Mouse (Mus musculus): ENCODE data around the gene C2cd4d.

The C2cd4d gene

DNA sequence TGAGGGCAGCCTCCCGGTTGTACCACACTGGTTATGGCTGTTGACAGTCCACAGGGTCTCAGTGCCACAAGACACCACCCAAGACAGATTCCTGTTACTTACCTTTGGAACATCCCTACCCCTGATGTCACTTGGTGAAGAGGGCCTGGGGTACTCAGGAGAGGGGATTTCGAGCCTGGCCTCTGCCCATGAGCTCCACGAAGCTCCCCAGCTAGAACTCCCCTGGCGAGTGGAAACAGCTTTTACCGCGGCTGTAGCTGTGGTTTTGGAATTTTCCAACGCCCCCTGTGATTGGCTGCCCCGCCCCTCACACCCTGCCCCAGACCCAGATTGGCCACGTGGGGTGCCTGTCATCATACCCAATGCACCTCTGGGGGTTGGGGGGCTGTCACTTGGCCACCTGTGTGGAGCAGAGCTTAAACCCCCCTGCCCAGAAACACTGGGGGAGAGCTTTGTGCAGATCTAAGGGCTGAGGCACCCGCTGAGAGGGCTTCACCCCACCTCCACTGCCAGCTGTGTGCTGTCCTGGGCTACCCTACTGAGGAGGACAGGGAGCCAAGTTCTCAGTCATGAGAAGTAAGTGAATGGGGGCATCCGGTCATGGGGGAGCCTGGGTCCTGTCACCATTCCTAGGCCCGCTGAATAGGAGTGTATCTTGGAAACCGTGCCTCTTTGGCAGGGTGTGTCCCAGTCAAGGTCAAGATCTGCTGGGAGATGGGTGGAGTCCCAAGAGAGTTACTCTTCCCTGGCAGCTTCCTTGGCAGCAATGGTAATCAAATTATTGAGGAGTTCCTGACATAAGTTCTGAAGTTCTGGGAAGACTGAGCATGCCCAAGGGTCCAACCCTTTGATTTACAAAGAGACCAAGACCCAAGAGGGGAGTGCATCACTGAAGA lies 15.0 kb downstream of the C2cd4d start:
- peak; percentile 87 for DNase-seq

DNA sequence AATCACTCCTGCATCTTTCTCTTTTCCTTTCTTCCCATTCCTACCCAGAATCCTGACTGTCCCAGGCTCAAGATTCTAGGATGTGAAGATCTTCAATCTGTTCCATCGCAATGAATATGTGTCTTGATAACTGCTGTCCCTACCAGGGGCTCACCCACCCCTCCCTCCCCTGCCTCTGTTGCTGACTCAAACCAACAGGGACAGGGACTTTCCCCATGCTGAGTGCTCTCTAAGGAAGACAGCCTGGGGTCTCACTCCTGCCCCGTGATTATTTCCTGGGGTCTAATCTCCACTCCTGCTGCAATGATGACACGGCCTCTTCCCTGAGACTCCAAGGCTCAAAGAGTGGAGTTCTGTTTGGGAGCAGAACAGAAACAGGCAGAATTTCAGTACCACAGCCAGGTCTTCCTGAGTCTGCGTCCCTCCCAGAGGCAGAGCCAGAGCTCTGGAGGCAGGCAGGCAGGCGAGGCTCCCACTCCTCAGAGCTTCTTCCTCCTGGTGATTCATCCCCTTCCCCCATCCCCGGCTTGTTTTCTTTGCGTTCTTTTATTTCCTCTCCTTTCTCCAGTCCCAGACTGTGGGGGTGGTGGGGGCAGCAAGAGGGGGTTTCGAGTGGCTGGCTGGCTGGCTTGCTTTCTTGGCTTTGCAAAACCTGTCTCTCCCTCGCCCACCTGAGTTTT lies 17.7 kb downstream of the C2cd4d start:
- no peak for DNase-seq

DNA sequence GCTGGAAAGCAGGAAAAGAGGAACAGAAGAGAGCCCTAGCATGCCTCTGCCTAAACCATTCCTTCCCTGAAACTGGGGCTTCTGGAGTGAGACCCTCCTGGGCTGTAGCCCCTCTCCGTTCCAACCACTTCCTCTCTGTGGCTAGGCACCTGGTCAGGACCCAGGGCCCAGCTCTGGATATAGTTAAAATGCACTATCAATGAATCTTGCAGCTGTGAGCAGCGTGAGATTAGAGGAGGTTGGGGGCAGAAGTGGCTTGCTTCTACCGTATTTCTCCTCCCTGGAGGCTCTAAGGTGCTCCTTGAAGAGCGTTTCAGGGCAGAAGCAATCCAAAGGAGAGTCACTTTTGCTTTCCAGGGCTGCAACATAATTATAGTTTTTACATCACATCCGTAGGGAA lies 20.1 kb downstream of the C2cd4d start:
- DNase-seq, result no peak

DNA sequence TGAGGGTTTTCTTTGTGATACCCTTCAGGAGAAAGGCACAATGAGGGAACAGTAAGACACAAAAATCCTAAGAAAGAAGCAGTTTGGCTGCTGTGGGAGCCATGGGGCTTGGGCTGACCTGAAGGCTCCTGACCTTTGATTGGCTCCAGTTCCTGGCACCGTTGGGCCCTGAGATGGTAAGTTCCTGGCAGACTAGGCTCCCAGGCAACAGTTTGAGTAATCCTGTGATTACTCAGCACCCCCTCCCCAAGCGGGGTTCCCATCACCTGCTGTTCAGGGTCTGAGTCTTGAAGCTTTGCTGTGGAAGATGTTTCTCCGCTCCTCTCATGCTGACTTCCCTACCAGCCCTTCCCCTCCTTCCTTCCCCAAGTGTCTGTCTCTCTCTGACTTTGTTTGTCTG lies 21.2 kb downstream of the C2cd4d start:
- no peak for DNase-seq

DNA sequence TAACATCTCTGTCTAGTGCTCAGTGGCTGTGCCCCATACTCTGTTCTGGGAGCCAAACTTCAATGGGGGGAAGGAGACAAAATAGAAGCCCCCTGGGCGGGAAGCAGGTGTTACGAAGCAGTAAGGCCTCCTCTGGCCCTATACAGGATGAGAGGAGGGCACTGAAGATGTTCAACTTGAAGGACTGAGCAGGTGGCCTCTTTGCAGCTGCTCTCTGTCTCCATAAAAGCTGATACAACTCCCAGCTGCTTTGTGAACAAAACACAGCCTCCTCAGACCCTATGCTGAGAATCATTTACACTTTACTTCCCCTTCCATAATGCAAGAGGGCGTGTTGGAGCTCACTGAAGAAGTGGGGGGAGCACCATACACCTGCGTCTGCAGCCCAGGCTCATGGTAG lies 24.4 kb downstream of the C2cd4d start:
- DNase-seq, result no peak

DNA sequence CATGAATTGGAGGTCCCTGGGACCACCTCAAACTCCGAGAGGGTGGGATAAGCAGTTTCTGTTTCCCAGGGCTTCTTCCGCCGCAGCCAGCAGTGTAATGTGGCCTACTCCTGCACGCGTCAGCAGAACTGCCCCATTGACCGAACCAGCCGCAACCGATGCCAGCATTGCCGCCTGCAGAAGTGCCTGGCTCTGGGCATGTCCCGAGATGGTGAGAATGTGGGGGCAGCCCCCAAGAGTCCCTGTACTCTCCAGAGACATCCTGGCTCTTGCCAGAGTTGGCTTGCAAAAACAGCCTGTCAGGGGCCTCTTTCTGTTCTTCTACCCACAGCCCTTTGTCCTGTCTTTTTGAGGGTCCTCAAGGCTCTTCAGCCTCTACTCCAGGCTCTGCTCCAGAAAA lies 25.2 kb downstream of the C2cd4d start:
- DNase-seq, result no peak

DNA sequence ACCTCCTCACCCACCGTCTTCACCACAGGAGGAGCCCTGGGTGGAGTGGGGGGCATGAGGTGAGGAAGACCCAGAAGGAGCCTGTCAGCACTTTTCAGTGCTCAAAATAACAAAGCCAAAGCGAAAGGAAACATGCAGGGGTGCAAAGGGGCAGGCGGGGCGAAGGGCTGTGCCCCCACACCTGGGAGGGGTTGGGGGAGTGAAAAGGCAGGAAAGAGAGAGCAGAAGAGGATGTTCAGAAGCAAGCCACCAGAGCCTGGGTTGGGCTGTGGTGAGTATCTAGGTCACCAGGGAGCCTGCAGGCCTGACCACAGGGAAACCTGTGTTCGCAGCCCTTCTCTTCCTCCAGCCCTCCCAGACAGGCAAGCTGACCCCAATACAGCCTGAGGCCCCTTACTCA lies 25.8 kb downstream of the C2cd4d start:
- no peak for DNase-seq

DNA sequence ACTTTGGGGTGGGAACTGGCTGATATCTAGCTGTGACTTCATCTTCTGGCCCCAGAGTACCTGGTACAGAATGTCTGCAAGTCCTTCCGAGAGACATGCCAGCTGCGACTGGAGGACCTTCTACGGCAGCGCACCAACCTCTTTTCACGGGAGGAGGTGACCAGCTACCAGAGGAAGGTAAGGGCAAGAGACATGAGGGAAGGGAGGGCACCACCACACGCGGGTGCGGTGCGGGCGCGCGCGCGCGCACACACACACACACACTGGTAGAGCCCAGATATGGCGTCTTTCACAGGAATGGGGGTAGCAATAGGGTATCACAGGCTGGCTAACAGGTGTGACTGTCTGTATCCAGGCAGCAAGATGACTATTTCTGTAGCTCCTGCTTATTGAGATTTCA lies 27.2 kb downstream of the C2cd4d start:
- DNase-seq, result no peak

DNA sequence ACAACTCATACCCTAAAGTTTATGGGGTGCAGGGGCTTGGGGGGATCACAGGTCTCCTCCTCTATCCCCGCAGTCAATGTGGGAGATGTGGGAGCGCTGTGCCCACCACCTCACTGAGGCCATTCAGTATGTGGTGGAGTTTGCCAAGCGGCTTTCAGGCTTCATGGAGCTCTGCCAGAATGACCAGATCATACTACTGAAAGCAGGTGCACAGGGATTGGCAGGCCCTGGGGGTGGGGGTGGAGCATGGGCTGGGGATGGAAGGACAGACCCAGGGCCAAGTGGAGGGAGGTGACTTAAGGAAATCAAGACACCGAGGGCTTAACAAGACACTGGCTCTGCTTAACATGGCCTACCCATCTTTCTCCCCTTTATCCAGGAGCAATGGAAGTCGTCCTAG lies 28.8 kb downstream of the C2cd4d start:
- no peak for DNase-seq

DNA sequence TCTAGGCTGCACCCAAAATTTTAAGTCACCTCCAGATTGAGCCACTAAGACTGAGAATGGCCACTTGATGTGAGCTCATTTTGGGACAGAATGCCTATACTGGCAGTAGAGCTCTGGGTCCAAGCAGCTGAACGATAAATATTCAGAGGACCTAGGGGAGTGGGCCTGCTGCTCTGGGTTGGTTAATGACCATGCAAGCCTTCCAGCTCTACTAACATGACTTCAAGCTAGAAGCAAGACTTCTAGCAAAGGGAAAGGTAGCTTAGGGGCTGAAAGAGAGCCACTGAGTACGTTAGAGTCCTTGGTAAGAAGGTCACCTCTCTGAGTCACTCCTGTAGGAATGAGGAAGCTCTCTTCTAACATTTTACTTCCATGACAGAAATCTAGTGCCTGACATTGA lies 29.9 kb downstream of the C2cd4d start:
- DNase-seq, result peak; percentile 74

DNA sequence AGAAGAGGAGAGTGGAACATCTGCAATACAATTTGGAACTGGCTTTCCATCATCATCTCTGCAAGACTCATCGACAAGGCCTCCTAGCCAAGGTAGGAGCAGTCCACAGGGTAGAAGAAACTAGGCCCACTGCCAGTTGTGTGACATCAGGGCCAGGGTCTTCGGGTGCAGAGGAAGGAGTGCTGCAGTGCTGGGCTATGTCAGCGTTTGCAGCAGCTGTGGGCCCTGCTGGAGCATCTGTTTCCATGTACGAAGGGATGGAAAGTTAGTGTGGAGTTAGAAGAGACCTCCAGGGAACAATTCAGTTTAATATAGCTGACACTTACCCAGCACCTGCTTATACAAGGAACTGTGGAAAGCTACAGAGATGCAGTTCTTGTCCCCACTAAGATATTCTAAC lies 30.8 kb downstream of the C2cd4d start:
- DNase-seq, result peak; percentile 83

DNA sequence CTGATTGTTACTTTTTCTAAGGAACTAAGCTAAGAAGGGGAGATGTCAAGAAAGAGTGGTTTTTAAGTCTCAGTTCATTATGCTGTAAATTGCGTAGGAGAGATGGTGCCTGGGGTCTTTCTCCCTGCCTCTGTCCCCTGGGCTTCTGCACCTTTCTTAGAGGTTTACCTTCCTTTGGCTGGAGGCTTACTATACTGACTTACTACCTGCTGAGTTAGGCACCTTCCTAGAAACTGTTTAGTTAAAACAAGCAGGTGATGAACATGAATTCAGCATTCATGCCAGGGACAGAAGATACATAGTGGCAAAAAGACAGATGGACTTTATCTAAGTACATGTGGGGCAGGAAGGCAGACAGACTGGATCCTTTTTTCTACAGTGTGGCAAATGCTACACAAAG lies 34.1 kb downstream of the C2cd4d start:
- DNase-seq, result peak; percentile 59

DNA sequence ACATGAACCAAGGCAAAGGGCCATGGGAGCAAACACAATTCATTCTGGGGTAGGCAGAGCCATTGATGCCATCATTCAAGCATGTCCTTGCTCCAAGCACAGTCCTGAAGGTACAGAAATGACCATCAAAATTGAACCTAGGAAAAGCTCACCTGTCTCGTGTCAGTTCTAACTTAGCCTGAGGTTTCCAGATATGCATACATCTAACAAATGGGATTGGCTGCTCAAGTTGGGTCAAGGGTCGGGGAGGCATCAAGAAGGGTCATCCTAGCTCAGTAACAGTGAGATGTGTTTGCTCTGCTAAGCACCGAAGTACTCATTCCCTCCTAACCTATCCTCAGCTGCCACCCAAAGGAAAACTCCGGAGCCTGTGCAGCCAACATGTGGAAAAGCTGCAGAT lies 34.6 kb downstream of the C2cd4d start:
- DNase-seq, result peak; percentile 70

DNA sequence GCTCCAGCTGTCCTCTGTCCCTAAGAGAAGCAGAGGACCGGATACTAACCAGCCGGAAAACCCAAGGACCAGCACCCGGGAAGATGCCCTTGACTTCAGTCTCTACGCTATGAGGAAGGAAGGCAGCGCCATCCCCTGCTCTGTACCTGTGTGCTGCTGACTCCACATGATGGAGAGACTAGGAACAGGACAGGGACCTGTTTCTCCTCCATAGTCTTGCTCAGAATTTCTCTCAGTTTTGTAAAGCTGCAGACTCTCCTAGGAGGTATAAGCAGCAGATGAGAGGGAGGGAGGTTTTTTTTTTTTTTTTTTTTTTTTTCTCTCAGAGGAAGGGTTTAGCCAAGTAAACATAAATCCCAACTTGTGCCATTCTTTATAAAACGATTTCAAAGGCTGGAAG lies 36.0 kb downstream of the C2cd4d start, which contains the start of gene Lingo4:
Gene Lingo4, plus strand, starts transcription at position 301 of the 400 bp plus-strand sequence.
- DNase-seq, result peak; percentile 40

DNA sequence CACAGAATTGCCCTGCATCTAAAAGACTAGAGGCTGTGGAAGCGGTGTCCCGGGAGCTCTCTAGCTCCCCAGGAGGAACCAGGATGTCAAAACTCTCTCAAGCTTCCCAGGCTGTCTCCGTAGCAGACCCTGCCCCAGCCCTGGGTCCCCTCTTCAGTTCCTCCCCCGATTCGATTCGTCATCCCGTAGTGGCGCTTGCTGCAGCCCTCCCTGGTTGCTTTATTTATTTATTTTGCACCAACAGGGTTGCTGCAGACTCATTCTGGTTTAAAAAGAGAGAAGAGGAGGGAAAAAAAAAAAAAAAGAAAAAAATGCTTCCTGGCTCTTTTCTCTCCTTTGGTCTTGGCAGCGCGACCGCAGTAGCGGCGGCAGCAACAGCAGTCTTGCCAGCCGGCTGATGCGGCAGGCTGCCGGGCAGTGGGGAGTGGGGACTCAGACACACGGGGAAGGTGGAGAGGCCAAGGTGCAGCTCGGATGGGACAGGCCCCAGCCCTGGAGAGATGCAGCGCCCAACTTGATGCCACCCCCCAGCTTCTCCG lies 36.8 kb downstream of the C2cd4d start:
- DNase-seq, result peak; percentile 85

DNA sequence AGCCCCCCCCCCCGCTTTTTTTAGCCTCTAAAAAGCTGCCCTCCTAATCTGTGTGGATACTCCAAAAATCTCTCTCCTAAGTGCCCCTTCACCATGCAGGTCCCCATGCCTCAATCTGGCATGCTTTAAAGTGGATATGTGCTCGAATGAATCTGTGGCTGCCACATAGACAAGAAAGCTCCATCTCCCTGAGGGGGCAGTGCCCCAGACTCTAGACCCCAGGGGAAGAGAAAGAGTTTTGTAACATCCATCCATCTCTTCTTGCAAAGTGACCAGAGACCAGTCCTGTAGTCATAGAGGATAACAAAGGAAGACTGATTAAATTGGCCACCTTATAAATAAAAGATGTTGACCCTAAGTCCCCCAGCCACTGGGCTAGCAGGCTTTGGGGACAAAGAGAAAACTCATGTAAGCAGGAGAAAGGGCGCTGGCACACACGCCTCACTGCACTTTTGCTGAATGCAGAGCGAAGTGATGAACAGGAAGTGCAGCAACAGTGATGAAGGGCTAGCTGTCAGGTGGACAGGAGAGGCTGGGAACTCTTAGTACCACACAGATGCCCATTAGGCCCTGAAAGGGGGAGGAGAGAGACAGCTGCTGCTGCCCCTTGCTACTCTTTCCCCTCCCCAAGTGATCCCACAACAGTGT lies 37.5 kb downstream of the C2cd4d start:
- peak; percentile 63 for DNase-seq

DNA sequence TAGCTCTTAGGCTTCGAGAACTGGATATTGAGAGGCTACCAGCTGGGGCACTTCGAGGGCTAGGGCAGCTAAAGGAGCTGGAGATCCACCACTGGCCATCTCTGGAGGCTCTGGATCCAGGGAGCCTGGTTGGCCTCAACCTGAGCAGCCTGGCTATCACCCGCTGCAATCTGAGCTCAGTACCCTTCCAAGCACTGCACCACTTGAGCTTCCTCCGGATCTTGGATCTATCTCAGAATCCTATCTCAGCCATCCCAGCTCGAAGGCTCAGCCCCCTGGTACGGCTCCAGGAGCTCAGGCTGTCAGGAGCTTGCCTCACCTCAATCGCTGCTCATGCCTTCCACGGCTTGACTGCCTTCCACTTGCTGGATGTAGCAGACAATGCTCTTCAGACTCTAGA lies 40.2 kb downstream of the C2cd4d start:
- peak; percentile 59 for DNase-seq

DNA sequence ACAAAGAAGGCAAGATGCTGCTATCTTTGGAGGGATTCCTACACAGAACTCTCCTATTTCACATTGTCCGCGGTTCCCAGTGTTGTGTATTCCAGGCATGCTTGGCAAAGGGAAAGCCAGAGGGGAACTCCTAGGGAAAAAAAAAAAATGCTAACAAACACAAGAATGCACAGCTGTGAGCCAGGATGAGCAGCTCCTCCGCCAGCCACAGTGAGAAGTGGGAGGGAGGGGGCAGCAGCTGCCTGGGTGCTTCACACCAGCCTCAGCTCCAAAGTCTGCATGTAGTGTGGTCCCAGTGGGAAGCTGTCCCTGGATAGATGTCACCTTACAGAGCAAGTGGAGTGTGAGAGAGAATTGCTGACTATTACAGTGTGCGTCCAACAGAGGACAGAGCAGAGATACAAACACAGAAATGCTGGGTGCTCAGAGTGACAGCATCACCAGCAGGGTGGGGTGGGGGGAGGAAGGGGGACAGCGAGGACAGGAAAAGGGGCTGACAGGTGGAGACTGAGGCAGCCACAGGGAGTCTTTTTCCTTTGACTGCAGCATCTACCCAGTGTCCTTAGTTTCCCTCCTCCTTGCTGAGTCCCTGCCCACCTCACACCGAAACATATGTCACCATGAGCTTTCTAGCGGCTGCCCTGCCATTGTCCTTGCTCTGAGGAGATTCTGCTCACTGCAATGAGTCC lies 42.3 kb downstream of the C2cd4d start:
- peak; percentile 82 for DNase-seq

DNA sequence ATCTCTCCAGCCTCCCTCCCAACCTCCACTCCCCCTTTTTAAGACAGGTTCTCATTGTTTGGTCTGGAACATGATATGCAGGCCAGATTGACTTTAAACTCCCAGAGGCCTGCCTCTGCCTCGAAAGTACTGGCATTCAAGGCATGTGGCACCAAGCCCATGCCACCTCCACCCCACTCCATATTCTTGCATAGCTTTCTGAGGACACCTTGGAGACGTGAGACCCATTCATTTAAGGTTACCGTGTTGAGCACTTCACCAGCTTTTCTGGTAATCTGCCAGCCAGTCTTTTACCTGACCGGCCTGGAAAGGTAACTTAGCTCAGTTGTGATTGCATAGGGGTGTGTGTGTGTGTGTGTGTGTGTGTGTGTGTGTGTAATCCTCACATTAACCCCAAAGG lies 43.3 kb downstream of the C2cd4d start:
- DNase-seq, result peak; percentile 72

DNA sequence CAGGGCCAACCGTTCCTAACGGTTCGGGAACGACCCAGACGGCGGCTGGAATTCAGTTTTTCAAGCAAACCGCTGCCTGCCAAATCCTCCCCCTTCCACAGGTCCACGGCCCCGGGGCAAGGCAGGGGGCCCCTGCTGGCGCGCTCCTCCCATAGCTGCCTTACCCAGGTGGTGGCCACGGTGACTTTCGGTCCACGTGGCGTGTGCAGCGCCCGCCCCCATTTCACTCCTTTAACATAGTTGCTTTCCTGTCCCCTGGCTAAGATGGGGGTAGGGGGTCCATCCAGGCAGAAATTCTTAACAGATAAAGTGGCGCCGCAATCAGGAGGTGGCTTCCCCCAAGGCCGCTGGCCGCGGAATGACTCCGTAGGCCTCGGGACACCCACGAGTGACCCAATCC lies 50.3 kb downstream of the C2cd4d start:
- no peak for DNase-seq

DNA sequence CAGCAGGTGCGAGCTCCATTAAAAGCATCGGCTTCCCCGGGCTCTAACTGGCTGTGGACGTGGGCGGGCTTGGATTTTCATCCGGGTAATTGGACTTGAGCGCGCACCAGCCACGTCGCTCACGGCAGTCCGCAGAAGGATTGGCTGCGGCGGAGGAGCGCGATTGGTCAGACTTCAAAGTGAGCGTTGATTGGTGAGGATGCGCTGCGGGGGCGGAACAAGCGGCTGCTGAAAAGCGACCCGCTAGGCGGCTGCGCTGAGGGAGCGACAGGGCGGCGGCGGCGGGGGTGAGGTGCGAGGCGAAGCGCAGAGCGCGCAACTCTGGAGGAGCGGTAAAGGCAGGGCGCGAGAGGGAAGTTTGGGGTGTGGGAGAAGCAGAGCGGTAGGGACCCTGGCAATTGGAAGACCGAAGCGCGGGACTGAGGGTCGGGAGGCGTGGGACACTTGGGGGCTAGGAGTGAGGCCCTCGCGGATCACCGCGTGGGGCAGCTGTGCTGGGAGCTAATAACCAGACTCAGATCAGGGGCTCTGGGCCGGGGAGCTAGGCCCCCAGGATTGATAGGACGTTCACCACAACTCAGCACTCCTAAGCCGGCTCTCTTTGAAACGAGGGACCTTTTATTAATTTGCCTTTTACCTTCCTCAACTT lies 50.9 kb downstream of the C2cd4d start, which contains the start of gene Tdrkh:
Gene Tdrkh, plus strand, starts transcription at position 243 of the 649 bp plus-strand sequence.
- peak; percentile 100 for DNase-seq

Measured in heart, adult 11 months (tissue).